Mouse (Mus musculus) C2C12 (cell line): ENCODE data around the gene Bcas2. TPM values are rescaled to one million over a fixed set of nuclear protein-coding genes. Genes with fewer than 3 reads are reported as not detected.

ENCODE experiments used
- H3K27me3 ChIP-seq: one replicate; pipeline ENCODE4 v1.6.1; 2011; ENCODE audit not compliant: control insufficient read depth, insufficient read depth, insufficient read length
- H3K36me3 ChIP-seq: one replicate; pipeline ENCODE4 v1.6.1; 2011; ENCODE audit not compliant: control insufficient read depth, insufficient read depth
- H3K4me3 ChIP-seq: one replicate; pipeline ENCODE4 v1.5.1; 2011; ENCODE audit warnings: mild to moderate bottlenecking, control low read depth; ENCODE audit not compliant: poor library complexity, insufficient read depth, severe bottlenecking
- H3K79me2 ChIP-seq: one replicate; pipeline ENCODE4 v1.6.1; 2011; ENCODE audit not compliant: control insufficient read depth, insufficient read depth
- H3K79me3 ChIP-seq: one replicate; pipeline ENCODE4 v1.6.1; 2011; ENCODE audit warnings: low read depth, control low read depth
- H3ac ChIP-seq: one replicate; pipeline ENCODE3; 2011; ENCODE audit warnings: low read depth; ENCODE audit not compliant: control insufficient read depth, insufficient read length
- CEBPB ChIP-seq: IDR thresholded peaks from one replicate; pipeline ENCODE4 v1.6.1; 2011; ENCODE audit warnings: low read depth, mild to moderate bottlenecking, control low read depth, moderate library complexity
- CTCF ChIP-seq: IDR thresholded peaks from one replicate; pipeline ENCODE4 v1.5.1; 2011; ENCODE audit not compliant: control insufficient read depth, insufficient read depth, insufficient read length
- FOSL1 ChIP-seq: IDR thresholded peaks from one replicate; pipeline ENCODE4 v1.8.0; 2011; ENCODE audit warnings: mild to moderate bottlenecking, low read length; ENCODE audit not compliant: poor library complexity, insufficient read depth, severe bottlenecking
- MAX ChIP-seq: IDR thresholded peaks from one replicate; pipeline ENCODE4 v1.6.1; 2011; ENCODE audit warnings: mild to moderate bottlenecking, control low read depth
- MYOD1 ChIP-seq: IDR thresholded peaks from one replicate; pipeline ENCODE4 v1.6.1; 2011; ENCODE audit warnings: low read depth; ENCODE audit not compliant: control insufficient read depth, insufficient read length
- MYOG ChIP-seq: IDR thresholded peaks from one replicate; pipeline ENCODE4 v1.6.1; 2011; ENCODE audit not compliant: control insufficient read depth, insufficient read length; ENCODE audit errors: extremely low read depth
- USF1 ChIP-seq: IDR thresholded peaks from one replicate; pipeline ENCODE4 v1.6.1; 2011; ENCODE audit warnings: low read depth, mild to moderate bottlenecking, control low read depth, moderate library complexity
- polyA plus RNA-seq: library from polyadenylated mRNA; unstranded; fragments of >200 nt; fragmentation: generic; extraction: Trizol; gene quantifications from one replicate; pipeline ENCODE4 v1.2.1, GENCODE M21; 2012; ENCODE audit warnings: missing spikeins

Bcas2 gene
- polyA plus RNA-seq, 1 experiment = 67.2 TPM

DNA sequence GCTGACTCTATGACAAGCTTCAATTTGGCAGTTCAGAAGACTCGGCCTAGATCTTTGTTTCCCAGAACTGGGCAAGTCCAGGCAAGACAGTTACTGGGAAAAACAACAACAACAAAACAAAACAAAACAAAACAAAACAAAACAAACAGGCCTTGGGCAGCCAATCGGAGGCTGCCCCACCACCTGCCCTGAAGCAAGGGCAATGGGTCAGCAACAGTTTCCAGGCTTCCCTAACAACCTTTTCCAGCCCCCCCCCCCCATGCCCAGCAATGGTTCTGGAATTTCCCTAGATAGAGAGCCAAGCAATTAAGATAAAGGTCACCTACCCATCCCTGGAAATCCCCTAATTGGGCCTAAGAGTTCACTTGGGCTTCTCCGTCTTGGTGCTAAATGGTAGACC is 33.0 kb downstream of the Bcas2 start:
- no peaks in the 10 kb centered on the region for H3K36me3 ChIP-seq
- H3ac ChIP-seq = no peak overlapping the region
- TF ChIP-seq MYOD1 = no peak
- no peak for TF ChIP-seq MAX
- no peak for TF ChIP-seq FOSL1
- TF ChIP-seq USF1 = no peak
- TF ChIP-seq CTCF = no peak
- no peak for TF ChIP-seq CEBPB
- TF ChIP-seq MYOG = no peak
- no peak overlapping the region for H3K4me3 ChIP-seq
- H3K27me3 ChIP-seq = no peaks in the 10 kb centered on the region
- no peaks in the 10 kb centered on the region for H3K79me3 ChIP-seq
- no peaks in the 10 kb centered on the region for H3K79me2 ChIP-seq

DNA sequence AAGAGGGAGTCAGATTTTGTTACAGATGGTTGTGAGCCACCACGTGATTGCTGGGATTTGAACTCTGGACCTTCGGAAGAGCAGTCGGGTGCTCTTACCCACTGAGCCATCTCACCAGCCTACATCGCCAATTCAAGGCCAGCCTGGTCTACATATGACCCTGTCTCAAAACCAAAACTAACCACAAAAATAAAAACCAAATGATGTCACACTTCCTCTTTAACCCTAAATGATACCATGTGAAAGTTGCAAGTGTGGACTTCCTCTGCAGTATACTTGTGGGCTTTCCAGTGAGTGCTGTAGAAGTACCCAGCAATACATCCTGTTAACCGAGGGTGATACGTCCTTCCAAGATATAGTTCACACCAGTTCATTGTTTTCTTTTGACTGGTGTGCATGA is 34.9 kb downstream of the Bcas2 start:
- no peaks in the 10 kb centered on the region for H3K79me2 ChIP-seq
- TF ChIP-seq USF1 = no peak
- TF ChIP-seq MYOG = no peak
- TF ChIP-seq MAX = no peak
- no peak for TF ChIP-seq CTCF
- no peak for TF ChIP-seq CEBPB
- TF ChIP-seq FOSL1 = no peak
- no peak for TF ChIP-seq MYOD1

DNA sequence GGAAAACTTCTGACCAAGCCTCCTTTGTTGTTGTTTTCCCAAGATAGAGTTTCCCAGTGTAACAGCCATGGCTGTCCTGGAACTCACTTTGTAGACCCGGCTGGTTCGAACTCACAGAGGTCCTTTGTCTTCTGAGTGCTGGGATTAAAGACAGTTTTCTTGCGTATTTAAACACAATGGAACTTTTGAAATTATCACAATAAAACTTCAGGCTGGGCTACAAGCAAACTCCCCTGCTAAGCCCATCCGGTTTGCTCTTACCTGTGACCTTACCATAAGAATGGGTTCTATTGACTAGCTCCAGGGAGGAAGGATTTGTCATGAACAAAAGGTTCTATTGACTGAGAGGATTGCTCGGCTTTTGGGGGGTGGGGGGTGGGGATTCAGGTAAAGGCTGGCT is 36.3 kb downstream of the Bcas2 start:
- Histone ChIP-seq H3K36me3 (no peaks in the 10 kb centered on the region), H3K79me2 (no peaks in the 10 kb centered on the region), H3K79me3 (no peaks in the 10 kb centered on the region), H3ac (no peak overlapping the region), H3K4me3 (no peak overlapping the region), H3K27me3 (no peaks in the 10 kb centered on the region)
- TF ChIP-seq MYOG (no peak), CTCF (no peak), FOSL1 (no peak), MAX (no peak), MYOD1 (no peak), USF1 (no peak), CEBPB (no peak)

More for the DNA sequence above, 34.9 kb downstream of the Bcas2 start:
- no peak overlapping the region for H3K4me3 ChIP-seq
- no peaks in the 10 kb centered on the region for H3K79me3 ChIP-seq
- no peak overlapping the region for H3ac ChIP-seq
- no peaks in the 10 kb centered on the region for H3K27me3 ChIP-seq
- no peaks in the 10 kb centered on the region for H3K36me3 ChIP-seq

DNA sequence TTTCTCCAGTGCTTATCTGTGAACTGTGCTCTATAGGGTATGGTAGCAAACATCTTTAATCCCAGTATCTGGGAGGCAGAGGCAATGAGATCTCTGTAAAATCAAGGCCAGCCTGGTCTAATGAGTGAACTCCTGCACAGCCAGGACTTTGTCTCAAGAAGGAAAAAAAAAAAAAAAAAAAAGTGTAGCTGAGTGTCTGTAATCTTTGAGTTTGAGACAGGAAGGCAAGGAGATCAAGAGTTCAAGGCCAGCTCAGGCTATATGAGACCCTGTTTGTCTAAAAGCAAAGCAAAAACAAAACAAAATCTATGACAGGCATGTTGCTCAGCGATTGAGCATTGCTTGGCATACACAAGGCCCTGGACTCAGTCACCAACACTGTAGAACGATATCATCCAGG is 36.8 kb downstream of the Bcas2 start:
- H3ac ChIP-seq = no peak overlapping the region
- TF ChIP-seq USF1 (no peak), MAX (no peak), FOSL1 (no peak), CEBPB (no peak), CTCF (no peak), MYOG (no peak), MYOD1 (no peak)
- no peaks in the 10 kb centered on the region for H3K36me3 ChIP-seq
- H3K27me3 ChIP-seq = no peaks in the 10 kb centered on the region
- no peaks in the 10 kb centered on the region for H3K79me2 ChIP-seq
- no peak overlapping the region for H3K4me3 ChIP-seq
- no peaks in the 10 kb centered on the region for H3K79me3 ChIP-seq

DNA sequence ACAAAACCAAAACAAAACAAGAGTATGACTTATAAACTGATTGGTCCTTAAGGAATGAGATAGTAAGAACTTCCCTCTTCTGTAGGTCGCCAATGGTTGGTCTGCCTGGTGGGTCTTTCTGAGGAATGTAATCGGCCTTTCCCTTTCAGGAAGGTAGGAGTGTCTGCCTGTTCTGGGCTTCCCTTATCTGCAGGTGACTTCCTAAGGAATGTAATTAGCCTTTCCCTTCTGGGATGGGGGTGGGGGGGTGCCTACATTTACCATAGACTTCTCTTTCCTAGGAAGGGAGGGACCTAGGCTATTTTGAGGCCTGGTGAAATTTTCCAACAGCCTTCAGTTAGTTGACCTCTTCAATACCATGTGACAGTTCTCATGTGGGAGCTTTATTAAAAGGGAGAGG is 39.6 kb downstream of the Bcas2 start:
- Histone ChIP-seq H3K79me3 (no peaks in the 10 kb centered on the region), H3K27me3 (no peaks in the 10 kb centered on the region), H3K36me3 (no peaks in the 10 kb centered on the region), H3K79me2 (no peaks in the 10 kb centered on the region), H3K4me3 (no peak overlapping the region), H3ac (no peak overlapping the region)
- TF ChIP-seq FOSL1 (no peak), MAX (no peak), CTCF (no peak), CEBPB (no peak), MYOD1 (no peak), USF1 (no peak), MYOG (no peak)

DNA sequence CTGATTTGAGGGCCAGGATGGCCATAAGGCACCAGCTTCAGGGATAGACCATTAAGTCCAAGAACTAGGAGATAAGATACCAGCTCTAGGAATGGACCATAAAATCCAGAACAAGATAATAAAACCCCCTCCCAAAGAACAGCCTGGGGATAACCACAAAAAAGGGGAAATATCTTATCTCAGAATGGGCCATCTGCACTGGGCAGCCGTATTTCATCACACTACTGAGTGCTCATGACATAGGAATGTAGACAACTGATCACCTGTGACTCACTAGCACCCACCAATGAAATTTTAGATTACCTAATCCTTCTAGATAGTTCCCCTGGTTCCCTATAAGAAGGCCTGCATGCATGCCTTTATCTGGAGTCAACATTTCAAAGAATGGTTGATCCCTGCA is 40.7 kb downstream of the Bcas2 start:
- H3K4me3 ChIP-seq = no peak overlapping the region
- H3K36me3 ChIP-seq = no peaks in the 10 kb centered on the region
- no peaks in the 10 kb centered on the region for H3K79me2 ChIP-seq
- H3ac ChIP-seq = no peak overlapping the region
- TF ChIP-seq USF1 (no peak), CTCF (no peak), MYOG (no peak), CEBPB (peak; percentile 62)
- no peaks in the 10 kb centered on the region for H3K27me3 ChIP-seq
- H3K79me3 ChIP-seq = no peaks in the 10 kb centered on the region
